Mouse (Mus musculus): ENCODE measurements around the gene Hcrt. TPM values are rescaled to one million over a fixed set of nuclear protein-coding genes. Genes with fewer than 3 reads are reported as not detected.
"Not testable (repeated sequence)": the region's sequence is repeated elsewhere in the genome, so short reads cannot be mapped to it uniquely, and the experiment has no call there.

Gene Hcrt
- polyA plus RNA-seq (2015; fragmentation: Nextera tagmentation; extraction: Ambion mirVana): 0.33 and 0.75 TPM in 2 replicates

- peaks cover 35% of the 10 kb centered on the region for H3K4me1 ChIP-seq
- 0 out of 2 replicates have a peak, but pooled peaks cover 5% of the 10 kb centered on the region for H3K27me3 ChIP-seq (replicated peaks)
- no peak for ATAC-seq (ENCODE audit: low FRiP score)
- WGBS: 94% methylated on average over 7 of the region's 7 CpGs
- H3K9me3 ChIP-seq (replicated peaks): no peaks in the 10 kb centered on the region
- H3K27ac ChIP-seq (replicated peaks): peak within 1 kb of the TSS; percentile 69; the same call in 1 of the 2 replicates
- H3K4me2 ChIP-seq: peak within 1 kb of the TSS; percentile 76
- peak within 1 kb of the TSS; percentile 47 for H3K9ac ChIP-seq (replicated peaks)
- no peaks in the 10 kb centered on the region for H3K36me3 ChIP-seq
- peak within 1 kb of the TSS; percentile 45 for H3K4me3 ChIP-seq (replicated peaks)
Measured at GRCm38 (mm10) chr11:100762831-100763230, at the start of gene Hcrt. Gene Hcrt (minus strand): TSS chr11:100762931.

GRCm38 (mm10) chr11:100811132-100811531 lies 48.4 kb upstream of the Hcrt start:
- no peak overlapping the region for H3K27ac ChIP-seq (replicated peaks)
- no peaks in the 10 kb centered on the region for H3K4me1 ChIP-seq
- 100% methylated on average over 2 of the region's 2 CpGs for WGBS
- ATAC-seq (ENCODE audit: low FRiP score): no peak
- no peak overlapping the region for H3K9ac ChIP-seq (replicated peaks)
- H3K9me3 ChIP-seq (replicated peaks): no peaks in the 10 kb centered on the region
- no peak overlapping the region for H3K4me3 ChIP-seq (replicated peaks)
- H3K27me3 ChIP-seq (replicated peaks): no peaks in the 10 kb centered on the region
- no peak overlapping the region for H3K4me2 ChIP-seq
- no peaks in the 10 kb centered on the region for H3K36me3 ChIP-seq

GRCm38 (mm10) chr11:100810516-100810915 lies 47.8 kb upstream of the Hcrt start:
- no peak for ATAC-seq (ENCODE audit: low FRiP score)
- WGBS: 85% methylated on average over 9 of the region's 9 CpGs

GRCm38 (mm10) chr11:100806380-100807305 lies 43.9 kb upstream of the Hcrt start:
- Histone ChIP-seq H3K36me3 (peaks cover 37% of the 10 kb centered on the region), H3K9me3 (replicated peaks) (no peaks in the 10 kb centered on the region), H3K27me3 (replicated peaks) (no peaks in the 10 kb centered on the region), H3K27ac (replicated peaks) (no peak overlapping the region), H3K9ac (replicated peaks) (no peak overlapping the region), H3K4me1 (no peaks in the 10 kb centered on the region), H3K4me2 (no peak overlapping the region), H3K4me3 (replicated peaks) (no peak overlapping the region)
- no peak for ATAC-seq (ENCODE audit: low FRiP score)
- 75% methylated on average over 20 of the region's 20 CpGs for WGBS

More at GRCm38 (mm10) chr11:100810516-100810915, 47.8 kb upstream of the Hcrt start:
- no peak overlapping the region for H3K4me3 ChIP-seq (replicated peaks)
- H3K27me3 ChIP-seq (replicated peaks): no peaks in the 10 kb centered on the region
- H3K9ac ChIP-seq (replicated peaks): no peak overlapping the region
- no peak overlapping the region for H3K4me2 ChIP-seq
- no peak overlapping the region for H3K27ac ChIP-seq (replicated peaks)
- no peaks in the 10 kb centered on the region for H3K9me3 ChIP-seq (replicated peaks)
- H3K4me1 ChIP-seq: no peaks in the 10 kb centered on the region
- no peaks in the 10 kb centered on the region for H3K36me3 ChIP-seq

DNA sequence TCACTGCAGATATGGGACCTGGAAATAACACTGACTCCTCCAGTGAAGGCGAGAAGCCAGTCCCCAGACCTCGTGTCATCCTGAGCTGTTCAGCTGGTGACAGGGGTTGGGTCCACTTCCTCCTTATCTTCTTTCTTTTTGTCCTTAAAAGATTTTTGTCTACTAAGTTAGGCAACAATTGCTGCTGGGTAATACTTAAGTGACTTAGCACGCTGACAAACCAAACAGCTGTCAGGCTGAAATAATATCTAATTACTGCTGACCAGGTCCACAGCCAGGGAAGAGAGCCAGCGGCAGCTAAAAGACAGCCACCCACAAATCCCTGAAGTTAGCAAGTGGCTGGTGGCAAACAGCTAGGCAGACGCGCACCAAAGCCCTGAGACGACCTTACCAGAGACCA lies 42.8 kb upstream of the Hcrt start:
- WGBS: 85% methylated on average over 7 of the region's 7 CpGs
- no peak for ATAC-seq (ENCODE audit: low FRiP score)
- no peaks in the 10 kb centered on the region for H3K4me1 ChIP-seq
- H3K27me3 ChIP-seq (replicated peaks): no peaks in the 10 kb centered on the region
- no peak overlapping the region for H3K4me3 ChIP-seq (replicated peaks)
- H3K4me2 ChIP-seq: no peak overlapping the region
- H3K9ac ChIP-seq (replicated peaks): no peak overlapping the region
- no peak overlapping the region for H3K27ac ChIP-seq (replicated peaks)
- H3K36me3 ChIP-seq: peaks cover 47% of the 10 kb centered on the region
- H3K9me3 ChIP-seq (replicated peaks): no peaks in the 10 kb centered on the region

DNA sequence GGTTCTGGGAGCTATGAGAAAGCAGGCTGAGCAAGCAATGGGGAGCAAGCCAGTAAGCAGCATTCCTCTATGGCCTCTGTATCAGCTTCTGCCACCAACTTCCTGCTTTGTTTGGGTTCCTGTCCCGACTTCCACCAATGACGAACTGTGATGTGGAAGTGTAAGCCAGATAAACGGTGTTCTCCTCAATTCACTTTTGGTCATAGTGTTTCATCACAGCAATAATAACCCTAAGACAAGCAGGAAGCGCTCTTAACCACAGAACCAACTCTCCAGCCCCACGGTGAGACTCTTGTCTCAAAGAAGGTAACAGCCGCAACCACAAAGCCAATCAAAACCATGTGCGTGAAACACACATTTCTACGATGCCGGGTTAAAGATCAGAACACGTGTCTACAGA lies 41.7 kb upstream of the Hcrt start:
- Histone ChIP-seq H3K36me3 (peaks cover 47% of the 10 kb centered on the region), H3K27ac (replicated peaks) (no peak overlapping the region), H3K9ac (replicated peaks) (no peak overlapping the region), H3K4me1 (no peaks in the 10 kb centered on the region), H3K27me3 (replicated peaks) (no peaks in the 10 kb centered on the region), H3K4me2 (no peak overlapping the region), H3K9me3 (replicated peaks) (no peaks in the 10 kb centered on the region), H3K4me3 (replicated peaks) (no peak overlapping the region)
- ATAC-seq (ENCODE audit: low FRiP score): no peak
- 96% methylated on average over 10 of the region's 10 CpGs for whole genome bisulfite sequencing

GRCm38 (mm10) chr11:100799426-100799825 lies 36.7 kb upstream of the Hcrt start:
- H3K4me3 ChIP-seq (replicated peaks): no peak overlapping the region
- ATAC-seq (ENCODE audit: low FRiP score): no peak
- H3K27ac ChIP-seq (replicated peaks): no peak overlapping the region
- no peak overlapping the region for H3K9ac ChIP-seq (replicated peaks)
- 32% methylated on average over 5 of the region's 5 CpGs for WGBS
- H3K9me3 ChIP-seq (replicated peaks): no peaks in the 10 kb centered on the region
- no peaks in the 10 kb centered on the region for H3K4me1 ChIP-seq
- H3K36me3 ChIP-seq: peaks cover 48% of the 10 kb centered on the region
- H3K27me3 ChIP-seq (replicated peaks): no peaks in the 10 kb centered on the region
- no peak overlapping the region for H3K4me2 ChIP-seq

GRCm38 (mm10) chr11:100796585-100796984 lies 33.9 kb upstream of the Hcrt start:
- peaks cover 25% of the 10 kb centered on the region for H3K36me3 ChIP-seq
- no peak overlapping the region for H3K4me2 ChIP-seq
- H3K9ac ChIP-seq (replicated peaks): no peak overlapping the region
- H3K27ac ChIP-seq (replicated peaks): no peak overlapping the region
- H3K9me3 ChIP-seq (replicated peaks): no peaks in the 10 kb centered on the region
- WGBS: 61% methylated on average over 8 of the region's 8 CpGs
- no peaks in the 10 kb centered on the region for H3K27me3 ChIP-seq (replicated peaks)
- no peak overlapping the region for H3K4me3 ChIP-seq (replicated peaks)
- no peak for ATAC-seq (ENCODE audit: low FRiP score)
- H3K4me1 ChIP-seq: no peaks in the 10 kb centered on the region

DNA sequence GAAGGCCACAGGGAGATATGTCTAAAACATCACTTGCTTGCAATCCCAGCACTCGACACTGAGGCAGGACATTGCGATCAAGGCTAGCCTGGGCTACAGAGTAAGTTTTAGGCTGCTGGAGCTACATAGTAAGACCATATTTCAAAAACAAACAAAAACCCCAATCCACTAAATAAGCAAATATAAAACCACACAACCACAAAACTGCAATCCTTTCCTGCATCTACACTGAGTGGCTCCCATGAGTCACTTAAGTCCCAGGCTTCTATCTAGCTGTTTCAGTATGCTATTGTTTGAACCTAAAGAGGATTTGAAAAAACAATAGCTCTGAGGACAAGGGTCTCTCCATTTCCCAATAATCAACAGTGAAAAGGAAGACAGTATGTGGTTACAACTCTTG lies 32.7 kb upstream of the Hcrt start:
- no peak for ATAC-seq (ENCODE audit: low FRiP score)
- 95% methylated on average over 2 of the region's 2 CpGs for WGBS
- H3K4me3 ChIP-seq (replicated peaks): no peak overlapping the region

GRCm38 (mm10) chr11:100791457-100792049 lies 28.8 kb upstream of the Hcrt start:
- 91% methylated on average over 2 of the region's 2 CpGs for WGBS
- Histone ChIP-seq H3K36me3 (peaks cover 48% of the 10 kb centered on the region), H3K4me1 (no peaks in the 10 kb centered on the region), H3K4me3 (replicated peaks) (no peak overlapping the region), H3K9me3 (replicated peaks) (no peaks in the 10 kb centered on the region), H3K9ac (replicated peaks) (no peak overlapping the region), H3K4me2 (no peak overlapping the region), H3K27me3 (replicated peaks) (no peaks in the 10 kb centered on the region), H3K27ac (replicated peaks) (no peak overlapping the region)
- no peak for ATAC-seq (ENCODE audit: low FRiP score)

More for the DNA sequence above, 32.7 kb upstream of the Hcrt start:
- no peaks in the 10 kb centered on the region for H3K27me3 ChIP-seq (replicated peaks)
- peaks cover 23% of the 10 kb centered on the region for H3K36me3 ChIP-seq
- no peak overlapping the region for H3K4me2 ChIP-seq
- no peaks in the 10 kb centered on the region for H3K9me3 ChIP-seq (replicated peaks)
- H3K27ac ChIP-seq (replicated peaks): no peak overlapping the region
- H3K4me1 ChIP-seq: no peaks in the 10 kb centered on the region
- no peak overlapping the region for H3K9ac ChIP-seq (replicated peaks)

DNA sequence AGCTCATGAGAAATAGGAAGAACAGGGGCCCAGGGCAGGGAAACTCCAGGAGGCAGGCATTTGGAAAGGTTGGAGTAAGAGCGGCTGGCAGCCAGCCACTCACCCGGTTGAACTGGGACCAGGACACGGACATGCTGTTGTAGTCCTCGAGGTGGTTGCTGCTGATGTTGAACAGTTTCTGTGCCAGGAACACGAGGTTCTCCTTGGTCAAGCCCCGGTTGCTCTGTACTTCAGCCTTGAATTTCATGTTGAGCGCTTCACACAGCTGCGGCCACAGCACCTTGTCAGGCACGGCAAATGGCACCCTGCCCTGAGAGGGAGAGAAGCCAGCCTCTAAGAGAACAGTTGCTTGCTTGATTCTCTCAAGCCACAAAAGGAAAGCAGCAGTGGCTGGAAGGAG lies 27.9 kb upstream of the Hcrt start:
- H3K9ac ChIP-seq (replicated peaks); H3K4me1 ChIP-seq; ATAC-seq (ENCODE audit: low FRiP score); H3K27me3 ChIP-seq (replicated peaks); H3K4me2 ChIP-seq; H3K27ac ChIP-seq (replicated peaks); H3K9me3 ChIP-seq (replicated peaks); H3K4me3 ChIP-seq (replicated peaks): not testable (repeated sequence)
- WGBS: 90% methylated on average over 9 of the region's 9 CpGs
- H3K36me3 ChIP-seq: peaks cover 48% of the 10 kb centered on the region

GRCm38 (mm10) chr11:100789702-100790101 lies 27.0 kb upstream of the Hcrt start:
- H3K27ac ChIP-seq (replicated peaks): no peak overlapping the region
- peaks cover 57% of the 10 kb centered on the region for H3K36me3 ChIP-seq
- no peaks in the 10 kb centered on the region for H3K27me3 ChIP-seq (replicated peaks)
- no peaks in the 10 kb centered on the region for H3K4me1 ChIP-seq
- H3K4me2 ChIP-seq: no peak overlapping the region
- H3K9ac ChIP-seq (replicated peaks): no peak overlapping the region
- WGBS: 91% methylated on average over 3 of the region's 3 CpGs
- H3K4me3 ChIP-seq (replicated peaks): no peak overlapping the region
- no peaks in the 10 kb centered on the region for H3K9me3 ChIP-seq (replicated peaks)
- no peak for ATAC-seq (ENCODE audit: low FRiP score)

Data from neural tube, embryonic 15.5 days (tissue).